Mouse (Mus musculus) ES-CJ7 (cell line): ENCODE data around the gene Hyls1.

Source experiments
- DNase-seq: peaks from one replicate; pipeline ENCODE4 v3.0.0; 2011; ENCODE audit warnings: low read depth, low spot score

The Hyls1 gene

DNA sequence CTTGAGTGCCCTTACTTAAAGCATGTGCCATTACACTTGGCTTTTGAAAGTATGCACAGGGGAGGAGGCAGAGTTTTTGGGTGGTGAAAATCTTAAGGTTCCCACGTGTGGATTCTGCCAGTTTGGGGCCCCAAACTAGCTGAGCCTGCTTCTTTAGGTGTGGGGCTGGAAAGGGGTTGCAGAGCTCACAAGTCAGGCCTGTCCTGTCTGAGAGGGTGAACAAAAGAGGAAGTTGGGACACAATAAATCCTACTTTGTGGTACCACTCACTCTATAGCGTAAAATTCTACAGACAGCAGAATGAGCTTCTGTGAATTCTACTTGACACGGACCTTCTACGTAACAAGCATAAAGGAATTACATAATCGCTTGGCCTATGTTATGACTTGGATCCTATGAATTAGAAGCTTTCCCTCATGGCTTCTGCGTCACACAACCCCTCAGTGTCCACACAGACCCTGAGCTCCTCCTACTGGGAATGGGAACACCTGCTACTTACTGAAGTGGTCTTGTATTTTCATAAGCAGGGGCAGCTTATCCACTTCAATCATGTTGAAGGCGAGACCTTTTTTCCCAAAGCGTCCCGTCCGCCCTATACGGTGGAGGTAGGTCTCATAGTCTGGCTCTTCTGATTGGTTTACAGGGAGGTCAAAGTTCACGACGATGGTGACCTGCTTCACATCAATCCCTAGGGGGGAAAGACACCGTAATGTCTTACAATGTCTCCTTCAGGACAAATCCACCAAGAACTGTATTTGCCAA, 26.9 kb downstream of the Hyls1 start:
- no peak for DNase-seq

DNA sequence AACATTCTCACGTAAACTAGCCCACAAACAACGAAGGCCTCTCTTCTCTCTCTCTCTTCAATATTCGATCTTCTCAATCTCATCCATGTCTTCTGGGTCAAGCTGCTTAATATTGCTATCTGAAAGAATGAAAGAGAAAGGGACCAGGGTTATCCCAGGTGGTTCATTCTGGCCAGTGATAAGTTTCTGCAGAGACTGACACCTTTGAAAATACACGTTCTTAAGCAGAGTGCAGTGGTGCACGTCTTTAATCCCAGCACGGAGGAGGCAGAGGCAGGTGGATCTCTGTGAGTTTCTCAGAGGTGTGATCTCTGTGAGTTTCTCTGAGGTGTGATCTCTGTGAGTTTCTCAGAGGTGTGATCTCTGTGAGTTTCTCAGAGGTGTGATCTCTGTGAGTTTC, 28.3 kb downstream of the Hyls1 start:
- no peak for DNase-seq

DNA sequence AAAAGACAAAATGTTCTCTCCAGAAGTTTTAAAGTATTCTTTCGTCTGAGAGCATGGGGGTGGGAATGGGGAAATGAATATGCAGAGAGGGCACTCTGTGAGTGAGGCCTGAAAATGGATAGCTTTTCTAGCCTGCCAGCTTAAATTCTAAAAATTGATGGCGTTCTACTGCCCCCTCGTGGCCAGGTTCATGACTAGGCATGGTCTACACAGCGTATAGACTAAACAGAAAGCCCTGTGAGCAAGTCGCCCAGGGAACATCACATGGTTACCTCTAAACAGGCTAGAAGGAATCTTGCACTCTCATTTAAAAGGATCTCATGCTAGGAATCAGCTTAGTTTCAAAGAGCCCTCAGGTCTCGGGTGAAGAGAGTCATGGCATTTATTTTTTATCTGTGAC, 28.7 kb downstream of the Hyls1 start:
- DNase-seq = peak; percentile 71

DNA sequence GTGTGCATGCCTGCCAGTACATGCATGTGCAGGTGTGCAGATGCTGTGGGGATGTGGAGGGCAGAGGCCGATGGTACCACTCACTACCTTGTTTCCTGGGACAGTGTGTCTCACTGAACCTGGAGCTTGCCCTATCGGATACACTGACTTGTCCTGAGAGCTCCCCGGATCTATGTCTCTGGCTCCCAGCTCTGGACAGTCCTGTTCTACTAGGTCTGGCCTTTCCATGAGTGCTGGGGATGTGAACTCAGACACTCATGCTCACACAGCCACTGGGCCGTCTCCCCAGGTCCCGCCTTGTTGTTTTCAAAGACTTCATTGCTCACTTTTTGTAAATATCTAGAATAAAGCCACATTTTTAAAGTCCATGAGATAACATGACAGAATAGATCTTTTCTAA, 29.2 kb downstream of the Hyls1 start:
- no peak for DNase-seq

DNA sequence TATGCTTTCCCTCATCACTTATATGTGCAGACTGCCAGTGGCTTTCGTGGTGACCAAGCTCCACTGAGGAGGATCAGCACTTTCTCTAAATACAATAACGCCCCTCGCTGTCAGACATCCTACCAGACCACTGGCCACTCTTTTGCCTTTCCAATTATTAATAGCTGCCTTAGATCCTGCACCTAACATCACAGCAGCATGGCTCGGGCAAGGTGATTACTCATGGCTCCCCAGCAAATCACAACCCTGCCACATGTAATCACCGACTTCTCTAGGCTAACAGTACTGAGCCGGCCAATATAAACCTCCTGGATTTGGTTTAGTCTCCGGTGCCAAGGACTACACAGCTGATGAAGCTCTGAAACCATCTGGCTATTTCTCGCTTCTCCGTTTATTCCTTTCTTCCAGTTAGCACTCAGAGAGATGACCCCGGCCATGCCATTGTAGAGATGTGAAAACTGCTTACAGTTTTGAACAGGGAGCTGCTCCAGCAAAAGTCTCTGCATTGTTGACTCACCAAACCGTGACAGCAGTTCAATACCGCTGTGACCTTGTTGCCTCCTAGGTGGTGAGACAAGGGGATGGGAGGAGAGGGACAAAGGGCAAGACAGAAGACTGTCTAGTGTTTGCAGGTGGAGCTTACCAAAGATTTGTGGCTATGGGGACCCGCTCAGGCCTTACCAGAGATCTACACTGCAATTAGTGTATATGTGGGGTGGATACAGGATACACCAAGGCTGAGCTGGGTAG, 31.0 kb downstream of the Hyls1 start:
- no peak for DNase-seq

DNA sequence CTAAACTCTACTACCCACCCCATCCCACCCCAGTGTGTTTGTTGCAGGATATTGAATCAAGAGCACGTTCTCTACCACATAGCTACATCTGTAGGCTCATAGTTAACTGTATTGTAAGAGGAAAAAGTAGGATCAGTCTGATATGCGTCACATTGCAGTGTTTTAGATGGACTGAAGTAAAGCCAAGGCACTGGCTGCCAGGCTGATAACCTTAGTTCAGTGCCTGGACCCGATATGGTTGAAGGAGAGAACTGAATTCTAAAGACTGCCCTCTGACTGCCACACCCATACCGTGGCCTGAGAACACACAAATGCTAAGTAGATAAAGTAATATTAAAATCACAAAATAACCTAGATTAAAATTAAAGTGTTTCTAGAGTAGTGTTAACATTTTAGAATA, 34.3 kb downstream of the Hyls1 start:
- DNase-seq = no peak

DNA sequence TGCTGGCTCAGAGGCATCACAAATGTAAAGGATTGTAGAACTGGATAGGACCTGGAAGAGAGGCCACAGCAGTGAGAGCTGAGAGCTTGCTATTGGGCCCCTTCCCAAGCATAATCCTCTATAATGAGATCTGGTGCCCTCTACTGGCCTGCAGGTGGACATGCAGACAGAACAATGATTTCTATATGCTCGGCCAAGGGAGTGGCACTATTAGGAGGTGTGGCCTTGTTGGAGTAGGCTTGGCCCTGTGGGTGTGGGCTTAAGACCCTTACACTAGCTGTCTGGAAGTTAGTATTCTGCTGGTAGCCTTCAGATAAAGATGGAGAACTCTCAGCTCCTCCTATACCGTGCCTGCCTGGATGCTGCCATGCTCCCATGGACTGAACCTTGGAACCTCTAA, 35.1 kb downstream of the Hyls1 start:
- DNase-seq = peak; percentile 83

DNA sequence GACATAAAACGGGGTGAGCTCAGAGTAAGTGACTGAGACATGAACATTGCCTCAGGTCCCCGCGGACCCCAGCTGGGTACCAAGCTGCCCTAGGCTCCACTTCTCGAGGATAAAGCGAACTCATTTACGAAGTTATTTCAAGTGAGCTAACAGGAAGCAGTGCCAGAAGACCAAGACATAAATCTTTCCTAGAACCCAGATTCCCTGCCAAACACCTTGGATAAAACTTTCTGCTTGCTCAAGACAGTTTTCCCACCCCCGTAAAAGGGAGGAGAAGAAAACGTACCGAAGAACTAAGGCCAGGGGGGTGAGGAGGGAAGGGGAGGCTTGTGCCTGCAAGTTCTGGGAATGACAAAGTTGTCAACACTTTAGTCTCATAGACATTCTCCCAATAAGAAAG, 36.9 kb downstream of the Hyls1 start:
- DNase-seq = no peak

DNA sequence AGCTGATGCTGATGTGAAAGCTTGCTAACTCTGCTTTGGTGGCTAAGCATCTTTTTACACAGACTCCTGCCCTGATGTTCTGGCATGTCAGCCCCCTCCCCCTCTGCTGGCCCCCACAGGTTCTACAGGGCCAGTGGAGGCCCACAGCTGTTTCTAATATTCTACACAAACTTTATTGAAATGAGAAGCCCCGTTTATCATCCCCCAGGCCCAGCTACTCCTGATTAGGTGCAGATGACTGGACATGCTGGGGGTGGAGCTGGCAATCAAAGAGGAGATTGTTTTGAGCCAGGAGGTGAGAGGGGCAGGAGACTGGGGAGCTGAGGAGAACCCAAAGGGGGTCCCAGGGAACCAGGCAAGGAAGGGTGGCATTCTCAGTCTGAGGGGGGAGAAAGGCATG, 40.4 kb downstream of the Hyls1 start:
- no peak for DNase-seq

DNA sequence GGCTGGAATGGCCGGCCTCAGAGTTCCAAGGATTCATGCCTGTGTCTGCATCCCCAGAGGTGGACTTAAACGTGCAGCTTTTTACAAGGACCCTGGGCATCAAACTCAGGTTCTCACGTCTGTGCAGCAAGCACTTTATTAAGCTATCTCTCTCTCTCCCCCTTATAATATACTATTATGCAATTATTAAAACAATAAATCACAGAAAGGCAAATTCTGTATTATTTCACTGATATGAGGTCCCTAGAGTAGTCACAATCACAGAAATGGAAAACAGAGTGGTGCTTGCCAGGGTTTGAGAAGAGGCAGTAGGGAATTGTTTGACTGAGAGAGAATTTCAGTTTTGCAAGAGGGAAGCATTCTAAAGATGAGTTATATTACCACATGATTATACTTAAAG, 41.1 kb downstream of the Hyls1 start:
- DNase-seq = no peak

DNA sequence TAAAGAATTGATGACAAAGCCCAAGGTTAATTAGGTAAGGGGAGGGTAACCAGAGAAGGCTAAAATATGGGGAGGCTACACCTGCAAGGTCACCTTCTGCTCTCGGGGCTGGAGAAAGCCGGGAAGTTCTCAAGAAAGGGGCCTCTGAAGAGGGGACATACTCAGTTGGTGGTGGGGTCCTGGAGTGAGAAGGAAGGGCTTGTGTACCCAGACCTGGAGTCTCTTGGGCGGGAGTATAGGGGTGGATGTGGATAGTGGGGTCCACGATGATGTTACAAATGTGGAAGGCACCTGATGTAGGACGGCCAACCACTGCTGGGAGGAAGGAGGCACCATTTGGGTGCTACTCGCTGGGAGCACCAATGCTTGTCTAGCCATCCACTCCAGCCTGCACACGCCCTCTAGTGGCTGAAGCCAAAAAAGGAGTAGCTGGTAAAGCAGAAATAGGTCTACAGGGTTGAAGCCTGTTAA, 46.2 kb downstream of the Hyls1 start:
- DNase-seq = peak; percentile 61

DNA sequence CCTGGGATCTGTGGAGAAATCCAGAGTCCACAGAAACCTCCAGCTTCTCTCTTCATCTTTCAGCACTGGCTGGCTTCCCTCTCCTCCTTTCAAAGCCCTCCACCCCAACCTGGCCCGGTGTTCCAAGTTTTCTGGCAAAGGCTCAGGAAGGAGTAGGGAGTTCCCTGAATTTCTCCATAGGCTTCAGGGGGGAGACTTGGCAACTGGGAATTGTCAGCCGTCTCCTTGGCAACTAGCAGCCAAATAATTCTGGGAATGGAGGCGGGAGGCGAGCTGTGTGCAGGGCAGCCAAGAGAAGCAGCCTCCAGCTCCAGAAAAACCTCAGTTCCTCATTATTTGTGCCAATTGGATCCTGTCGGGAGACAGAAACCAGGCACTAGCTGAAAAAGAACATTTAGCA, 46.7 kb downstream of the Hyls1 start:
- no peak for DNase-seq

DNA sequence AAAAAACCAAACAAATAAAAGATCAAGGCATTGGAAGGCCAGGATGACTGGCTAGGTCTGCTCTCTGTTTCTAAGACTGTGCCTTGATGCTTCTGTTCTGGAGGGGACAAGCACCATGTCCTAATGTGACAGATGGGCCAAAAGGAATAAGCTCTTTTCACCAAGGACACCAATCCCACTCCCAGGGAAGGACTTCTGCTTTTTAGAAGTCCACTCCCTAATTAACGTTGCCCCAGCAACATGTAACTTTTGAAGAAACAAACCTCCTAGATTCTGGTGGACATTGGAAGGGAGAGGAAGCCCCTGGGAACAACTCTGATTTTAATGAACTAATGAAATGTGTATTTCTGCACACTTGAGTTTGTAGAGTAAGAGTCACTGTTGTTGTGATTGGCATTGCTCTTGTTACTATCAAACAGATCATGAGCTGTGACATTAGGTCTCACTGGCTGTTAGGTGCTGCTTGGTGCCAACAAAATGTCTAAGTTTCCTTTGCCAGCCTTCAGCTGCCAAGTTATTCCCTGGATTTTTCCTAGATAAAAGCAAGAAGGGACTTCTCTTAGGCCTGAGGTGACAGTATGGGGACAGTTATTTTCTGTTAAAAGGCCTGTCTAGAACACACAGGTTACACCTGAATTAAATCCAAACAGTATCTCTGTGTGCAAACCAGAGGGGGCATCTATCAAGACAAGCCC, 47.2 kb downstream of the Hyls1 start:
- no peak for DNase-seq

DNA sequence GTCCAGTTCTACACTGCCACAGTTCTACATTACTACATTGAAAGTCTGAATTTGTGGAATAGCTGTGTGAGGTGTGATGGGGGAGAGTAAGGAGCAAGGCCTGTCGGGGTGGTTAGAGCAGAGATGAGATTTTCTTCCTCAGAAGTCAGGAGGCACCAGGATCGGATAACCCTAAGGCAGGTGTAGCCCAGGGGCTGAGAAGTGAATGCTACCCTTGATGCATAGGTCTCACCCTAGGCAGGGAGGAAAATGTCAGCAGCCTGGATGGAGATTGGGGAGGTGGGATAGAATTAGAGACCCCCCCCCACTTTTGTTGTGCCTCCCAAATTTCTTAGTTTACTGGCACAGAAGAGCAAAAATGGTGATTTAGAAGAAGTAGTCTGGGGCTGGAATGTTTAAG, 48.0 kb downstream of the Hyls1 start:
- no peak for DNase-seq

DNA sequence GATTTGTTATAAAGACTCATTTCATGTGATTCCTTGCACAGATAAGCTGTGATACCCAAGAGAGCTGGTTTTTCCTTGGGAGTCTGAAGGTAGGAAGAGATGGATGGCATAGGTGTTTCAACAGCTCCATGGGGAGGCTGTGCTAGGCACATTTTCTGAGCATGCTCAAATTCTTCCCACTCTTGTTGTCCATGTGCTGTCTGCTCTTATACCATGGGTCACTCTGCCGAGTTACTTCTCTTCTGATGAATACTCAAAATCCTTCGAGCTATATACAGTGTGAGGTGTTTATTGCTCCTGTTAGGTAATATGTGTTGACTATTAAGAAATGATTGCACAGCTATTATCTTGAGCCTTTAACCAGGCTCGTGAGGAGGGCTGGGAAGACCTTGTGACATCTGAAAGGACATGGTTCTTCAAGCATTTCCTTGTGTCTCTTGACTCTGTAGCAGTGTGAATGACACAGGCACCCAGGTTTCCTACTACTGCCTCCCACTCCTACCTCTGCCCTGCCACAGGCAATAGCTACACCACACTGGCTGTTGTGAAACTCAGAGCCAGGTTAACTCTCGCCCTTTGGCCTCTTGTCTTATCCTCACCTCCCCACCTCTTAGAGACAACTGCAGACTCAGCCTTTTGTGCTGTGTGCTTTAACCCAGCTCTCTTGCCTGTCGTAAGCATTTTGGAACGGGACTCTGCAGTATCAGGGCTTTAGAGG, 49.4 kb downstream of the Hyls1 start:
- DNase-seq = no peak

DNA sequence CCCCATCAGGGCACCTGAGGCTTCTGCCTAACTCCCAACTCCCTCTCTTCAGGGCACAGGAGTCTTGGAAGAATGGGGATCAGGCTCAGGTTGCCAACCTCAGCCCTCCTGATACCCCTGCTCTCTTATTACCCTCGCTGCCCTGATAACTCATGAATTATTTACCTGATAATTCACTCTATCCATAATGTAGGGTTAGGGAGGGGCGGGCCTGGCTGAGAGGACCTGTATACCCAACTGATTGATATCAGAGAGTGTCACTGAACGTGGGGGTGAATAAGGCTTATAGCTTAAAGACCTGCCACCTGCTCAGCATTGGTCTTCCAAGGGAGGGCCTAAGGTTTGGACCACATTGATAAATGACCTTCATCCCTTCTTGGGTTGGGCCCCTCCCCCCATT, 52.0 kb downstream of the Hyls1 start, which contains the start of gene Gm1113:
Gene Gm1113 (minus strand): TSS at position 101 of the 400 bp plus-strand sequence.
- DNase-seq = no peak

DNA sequence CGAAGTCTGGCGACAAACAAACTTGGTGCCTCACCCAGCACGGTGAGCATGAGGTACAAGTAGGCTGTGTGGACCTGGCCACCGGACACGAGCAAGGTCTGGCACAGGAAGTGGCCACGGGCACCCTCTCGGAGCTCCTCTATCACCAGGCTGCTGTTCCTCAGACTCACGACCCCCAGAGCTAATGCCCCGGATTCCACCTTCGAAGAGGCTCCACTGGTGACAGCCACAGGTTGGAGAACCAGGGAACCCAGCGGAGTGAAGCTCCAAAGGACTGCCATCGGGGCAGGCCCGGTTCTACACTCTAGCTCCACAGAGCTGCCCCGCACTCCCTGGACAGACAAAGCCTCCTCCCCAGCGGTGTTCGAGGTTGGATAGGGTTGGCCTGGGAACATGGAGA, 53.5 kb downstream of the Hyls1 start:
- DNase-seq = no peak

DNA sequence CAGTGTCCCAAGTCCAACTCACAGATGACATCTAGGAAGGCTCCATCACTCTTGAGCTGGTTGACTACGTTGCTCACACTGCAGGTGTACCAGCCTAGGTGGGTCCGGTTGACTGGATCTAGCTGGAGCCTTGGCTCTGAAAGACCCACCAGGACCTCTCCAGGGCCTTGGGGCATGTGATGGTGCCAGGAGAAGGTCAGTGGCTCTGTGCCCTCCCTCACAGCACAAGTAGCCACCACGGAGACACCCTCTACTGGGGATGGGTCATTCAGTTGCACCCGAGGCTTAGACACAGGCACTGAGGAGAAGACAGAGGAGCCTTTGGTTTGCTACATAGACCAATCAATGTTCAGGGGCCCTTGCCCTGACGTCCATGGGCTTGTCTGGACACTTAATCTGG, 54.0 kb downstream of the Hyls1 start:
- DNase-seq = no peak

DNA sequence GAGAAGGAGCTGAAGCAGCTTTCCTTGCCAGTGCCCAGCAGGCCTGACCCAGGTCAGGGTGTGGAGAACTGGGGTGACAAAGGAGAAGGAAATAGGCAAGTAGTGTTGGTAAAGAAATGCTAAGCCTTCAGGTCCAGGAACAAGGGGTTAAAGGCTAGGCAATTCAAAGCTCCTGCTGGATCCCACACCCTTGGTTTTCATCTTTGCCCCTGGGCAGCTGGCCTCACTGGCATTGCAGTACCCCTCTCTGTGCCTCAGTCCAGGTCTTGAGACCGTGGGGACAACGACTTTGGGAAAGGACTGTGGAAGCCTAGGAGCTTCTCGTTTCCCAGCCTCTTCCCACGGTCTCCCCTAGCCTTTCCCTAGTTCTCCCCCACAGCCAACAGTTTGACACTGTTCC, 56.3 kb downstream of the Hyls1 start:
- no peak for DNase-seq
